Mouse (Mus musculus) kidney, postnatal 36 days (tissue): Measurements from ENCODE around the gene Gm3072.
"Not testable (repeated sequence)": the region's sequence is repeated elsewhere in the genome, so short reads cannot be mapped to it uniquely, and the experiment has no call there.

Experiments
- DNase-seq, 2 experiments: peaks; one replicate each; pipeline ENCODE4 v3.0.0; 2021 to 2022; ENCODE audit warnings: mixed read lengths in 2 of 2

The Gm3072 gene

DNA sequence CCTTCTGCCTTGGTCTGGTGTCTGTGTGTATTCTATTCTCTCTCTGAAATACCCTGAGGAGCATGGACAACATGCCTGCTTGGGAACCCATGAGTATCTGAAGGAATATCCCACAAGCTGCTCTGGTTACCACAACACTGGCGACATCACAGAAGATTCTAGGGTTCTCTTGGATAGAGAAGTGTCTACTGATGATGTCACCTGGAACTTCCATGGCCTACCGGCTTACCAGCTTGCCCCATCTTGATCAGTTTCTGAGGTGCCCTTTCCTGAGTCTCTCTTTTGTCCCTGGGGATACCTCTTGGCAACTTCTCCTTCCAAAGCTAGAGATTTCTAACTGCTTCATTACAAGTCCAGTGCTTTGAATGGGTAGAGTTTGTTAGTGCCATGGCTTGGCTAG, at the start of gene Gm3072:
Gm3072 (minus strand) TSS at position 101 of the 400 bp plus-strand sequence.
- not testable (repeated sequence) for DNase-seq

DNA sequence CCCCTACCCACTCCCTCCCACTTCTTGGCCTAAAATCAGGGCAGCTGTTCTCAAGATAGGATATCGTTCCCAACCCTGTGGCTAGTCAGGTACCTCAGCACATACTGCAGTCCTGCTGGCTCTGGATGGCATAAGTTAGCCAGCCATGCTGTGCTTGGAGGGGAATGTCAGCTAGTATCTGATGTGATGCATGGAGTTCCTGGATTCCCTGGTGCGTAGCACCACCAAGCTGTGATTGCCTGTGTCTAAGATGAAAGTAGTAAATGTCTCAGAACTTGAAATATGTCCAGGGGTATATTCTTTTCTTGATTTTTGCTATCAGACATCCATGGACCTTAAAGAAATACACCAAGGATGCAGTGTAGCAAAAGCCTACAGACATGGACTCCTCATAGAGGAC, 23.8 kb upstream of the Gm3072 start:
- DNase-seq: not testable (repeated sequence)

DNA sequence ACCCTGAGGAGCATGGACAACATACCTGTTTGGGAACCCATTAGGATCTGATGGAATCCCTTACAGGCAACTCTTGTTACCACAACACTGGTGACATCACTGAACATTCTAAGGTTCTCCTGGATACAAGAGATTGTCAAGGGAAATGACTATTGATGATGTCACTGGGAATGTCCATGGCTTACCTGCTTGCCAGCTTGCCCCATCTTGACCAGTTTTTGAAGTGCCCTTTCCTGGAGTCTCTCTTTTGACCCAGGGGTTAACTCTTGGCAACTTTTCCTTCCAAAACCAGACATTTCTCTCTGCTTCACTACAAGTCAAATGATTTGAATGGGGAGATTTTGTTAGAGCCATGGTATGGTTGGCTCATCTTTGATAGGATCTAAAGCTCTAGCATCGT, 22.0 kb upstream of the Gm3072 start, which contains the start of gene Gm3676:
Gm3676 (minus strand) TSS at position 101 of the 400 bp plus-strand sequence.
- DNase-seq: not testable (repeated sequence)

DNA sequence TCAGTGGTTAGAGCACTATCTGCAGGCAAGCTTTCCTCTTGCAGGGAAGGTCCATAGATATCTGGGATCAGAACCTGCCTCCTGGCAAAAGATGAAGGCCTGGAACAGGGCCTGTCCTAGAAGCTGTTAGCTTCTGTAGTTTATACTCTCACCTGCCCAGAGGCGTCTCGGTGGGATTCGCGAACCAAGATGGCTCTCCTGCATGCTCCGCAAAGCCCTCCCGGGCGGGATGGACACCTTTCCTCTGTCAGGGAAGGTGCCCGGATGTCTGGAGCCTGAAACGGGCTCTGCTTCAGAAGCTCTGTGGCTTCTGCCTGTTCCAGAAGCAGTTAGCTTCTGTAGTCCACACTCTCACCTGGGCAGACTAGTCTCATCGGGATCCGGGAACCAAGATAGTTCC, 5.7 kb upstream of the Gm3072 start:
- DNase-seq: not testable (repeated sequence)

DNA sequence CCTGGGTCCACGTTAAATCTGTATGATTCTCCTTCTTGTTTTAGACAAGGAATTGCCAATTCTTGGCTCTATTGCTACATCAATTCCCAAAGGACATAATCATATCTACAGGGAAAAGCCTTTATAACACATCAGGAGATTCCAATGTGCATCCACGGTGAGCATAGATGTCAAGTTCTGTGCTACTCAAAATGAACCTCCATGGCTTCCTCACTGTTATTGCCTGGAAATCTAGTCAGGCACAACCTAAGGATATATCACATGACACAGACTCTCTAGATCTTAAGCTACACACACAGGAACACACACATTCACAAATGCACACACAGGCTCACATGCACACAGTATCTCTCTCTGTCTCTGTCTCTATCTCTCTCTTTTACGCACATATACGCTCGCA, 1.9 kb downstream of the Gm3072 start:
- not testable (repeated sequence) for DNase-seq

DNA sequence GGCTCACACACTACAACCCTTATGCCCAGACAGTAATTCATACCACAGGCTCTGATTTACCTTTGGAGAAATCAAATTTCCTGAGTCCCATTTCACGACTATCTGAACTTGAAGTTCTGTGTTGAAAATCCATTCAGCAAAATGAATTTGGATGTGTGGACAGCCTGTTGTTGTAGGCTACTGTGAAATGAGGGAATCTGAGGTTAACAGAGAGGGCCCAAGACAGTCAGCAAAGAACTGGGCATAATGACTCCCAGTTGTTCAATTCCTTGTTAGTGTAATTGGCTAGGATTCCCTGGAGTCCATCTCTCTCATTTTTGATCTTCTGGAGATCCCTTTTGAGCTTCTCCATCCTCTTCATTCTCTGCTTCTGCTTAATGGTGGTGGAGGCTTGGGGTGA, 13.7 kb downstream of the Gm3072 start:
- not testable (repeated sequence) for DNase-seq

DNA sequence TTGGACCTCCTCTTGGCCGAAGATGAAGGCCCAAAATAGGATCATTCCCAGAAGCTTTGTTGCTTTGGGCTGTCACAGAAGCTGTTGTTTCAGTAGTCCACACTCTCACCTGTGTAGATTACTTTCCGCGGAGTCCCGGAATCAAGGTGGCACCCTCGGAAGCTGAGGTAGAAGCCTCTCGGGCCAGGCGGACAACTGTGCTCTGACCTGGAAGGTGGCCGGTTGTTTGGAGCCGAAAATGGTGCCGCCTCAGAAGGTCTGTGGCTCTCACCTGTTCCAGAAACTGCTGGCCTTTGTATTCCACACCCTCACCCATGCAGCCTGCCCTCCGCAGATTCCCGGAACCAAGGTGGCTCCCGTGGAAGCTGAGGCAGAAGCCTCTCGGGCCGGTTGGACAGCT, 23.5 kb downstream of the Gm3072 start:
- DNase-seq: not testable (repeated sequence)

DNA sequence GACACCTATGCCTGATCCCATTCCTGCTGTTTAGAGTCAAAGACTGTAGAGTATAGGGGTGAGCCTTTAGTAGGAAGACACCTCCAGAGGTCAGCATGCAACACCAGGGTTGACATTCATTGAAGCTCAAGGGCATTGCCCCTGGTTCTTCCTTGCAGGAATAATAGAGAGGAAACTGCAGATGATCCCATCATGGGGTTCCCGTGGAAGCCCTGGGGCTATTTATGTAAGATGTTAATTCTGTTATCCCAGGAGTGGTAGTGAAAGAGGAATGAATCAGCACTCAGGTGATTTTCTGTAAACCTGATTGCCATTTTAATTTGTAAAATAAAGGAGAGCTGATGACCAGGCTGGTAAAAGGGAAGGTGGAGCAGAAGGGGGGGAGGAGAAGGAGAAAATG, 38.1 kb downstream of the Gm3072 start:
- not testable (repeated sequence) for DNase-seq

DNA sequence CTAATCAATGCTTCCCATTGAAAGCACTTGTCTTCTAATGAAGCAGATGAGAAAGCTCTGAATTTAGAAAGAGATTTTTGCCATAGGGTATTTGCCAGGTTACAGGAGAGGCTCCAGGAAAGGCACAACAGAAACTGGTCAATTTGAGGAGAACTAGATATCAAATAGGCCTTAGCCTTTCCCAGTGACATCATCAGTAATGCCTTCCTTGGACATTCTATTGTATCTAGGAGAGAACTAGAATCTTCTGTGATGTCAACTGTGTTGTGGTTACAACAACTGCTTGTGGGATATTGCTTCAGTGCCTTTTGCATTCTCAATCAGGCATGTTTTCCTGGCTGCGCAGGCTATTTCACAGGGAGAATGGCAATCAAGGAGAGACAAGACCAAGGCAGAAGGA, 51.5 kb downstream of the Gm3072 start, which contains the start of gene 1700049E17Rik2:
1700049E17Rik2 (plus strand) TSS at position 301 of the 400 bp plus-strand sequence.
- DNase-seq: not testable (repeated sequence)
